Mouse (Mus musculus) urinary bladder, postnatal 14 days (tissue): ENCODE data around the gene Atp5f1.
"Not testable (repeated sequence)": the region's sequence is repeated elsewhere in the genome, so short reads cannot be mapped to it uniquely, and the experiment has no call there.

Experiments used
- DNase-seq: peaks from one replicate; pipeline ENCODE4 v3.0.0; 2021; ENCODE audit warnings: low spot score

Atp5f1 gene

DNA sequence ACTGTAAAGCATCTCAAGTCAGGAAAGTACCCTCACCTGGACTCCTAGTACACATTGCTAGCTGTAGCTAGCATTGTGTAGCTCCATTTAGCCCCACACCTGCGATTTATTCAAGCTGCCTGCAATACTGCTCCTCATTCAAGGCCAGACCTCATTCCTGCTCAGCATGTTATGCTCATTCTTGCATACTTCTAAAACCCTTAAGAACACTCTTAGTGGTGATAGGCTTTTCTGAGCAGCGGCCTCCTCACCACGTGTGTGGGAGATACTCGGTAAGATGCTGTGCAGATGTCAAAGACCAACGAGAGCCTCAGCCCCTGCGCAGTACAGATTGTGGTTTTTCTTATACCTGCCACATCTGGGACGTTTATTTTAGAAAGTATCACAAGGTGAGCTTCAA, 30.1 kb downstream of the Atp5f1 start:
- no peak for DNase-seq

DNA sequence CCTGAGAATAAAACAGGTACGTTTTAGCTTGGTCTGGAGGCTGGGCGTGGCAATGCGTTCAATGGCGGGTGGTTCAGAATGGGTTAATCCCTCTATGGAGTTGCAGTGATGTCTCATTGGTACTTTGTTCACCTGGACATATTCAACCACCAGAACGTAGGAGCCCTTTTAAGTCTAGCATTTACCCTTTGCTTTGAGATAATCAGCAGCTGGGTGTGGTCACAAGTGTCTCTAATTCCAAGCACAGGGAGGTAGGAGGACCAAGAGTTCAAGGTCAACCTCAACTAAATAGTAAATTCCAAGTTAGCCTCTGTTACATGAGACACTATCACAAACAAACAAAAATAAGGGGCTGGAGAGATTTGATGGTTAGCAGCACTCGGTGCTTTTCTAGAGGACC, 31.1 kb downstream of the Atp5f1 start:
- DNase-seq, result no peak

DNA sequence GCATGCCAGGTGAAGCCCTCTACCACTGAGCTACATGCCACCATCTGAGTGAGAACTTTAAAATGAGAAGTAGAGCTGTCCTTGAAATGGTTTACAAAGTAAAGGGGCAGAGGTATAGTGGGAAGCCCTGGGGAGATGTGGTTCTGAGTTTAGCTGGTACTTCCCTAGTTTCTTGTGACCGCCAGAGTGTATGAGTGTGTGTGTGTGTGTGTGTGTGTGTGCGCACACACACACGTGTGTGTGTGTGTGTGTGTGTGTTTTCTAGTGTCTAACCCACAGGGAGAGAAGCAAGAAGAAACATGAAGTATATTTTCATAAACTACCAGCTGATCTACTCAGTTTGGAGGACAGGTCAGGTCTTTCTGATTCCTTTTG, 31.7 kb downstream of the Atp5f1 start:
- DNase-seq, result no peak

- DNase-seq, result no peak
Measured at GRCm38 (mm10) chr3:105927561-105928194, 32.2 kb downstream of the Atp5f1 start.

- DNase-seq, result no peak
Measured at GRCm38 (mm10) chr3:105924616-105925015, 35.3 kb downstream of the Atp5f1 start.

DNA sequence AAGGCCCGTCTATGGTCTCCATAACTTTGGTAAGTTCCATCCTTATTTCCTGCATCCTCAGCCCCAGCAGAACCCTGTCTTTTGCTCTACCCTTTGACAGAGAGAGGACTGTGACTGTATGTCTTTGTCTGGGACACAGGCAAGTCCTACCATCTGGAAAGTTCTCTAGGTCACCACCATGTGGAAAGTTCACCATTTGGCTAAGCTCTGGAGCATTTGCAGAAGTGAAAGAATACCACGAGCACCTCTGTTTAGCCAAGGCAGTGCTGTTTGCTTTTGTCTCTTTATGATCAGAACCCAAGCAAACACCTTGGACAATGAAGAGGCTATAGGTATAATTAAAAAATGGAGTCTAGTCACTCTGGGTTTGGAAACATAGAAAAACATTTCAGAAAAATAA, 37.9 kb downstream of the Atp5f1 start:
- no peak for DNase-seq

DNA sequence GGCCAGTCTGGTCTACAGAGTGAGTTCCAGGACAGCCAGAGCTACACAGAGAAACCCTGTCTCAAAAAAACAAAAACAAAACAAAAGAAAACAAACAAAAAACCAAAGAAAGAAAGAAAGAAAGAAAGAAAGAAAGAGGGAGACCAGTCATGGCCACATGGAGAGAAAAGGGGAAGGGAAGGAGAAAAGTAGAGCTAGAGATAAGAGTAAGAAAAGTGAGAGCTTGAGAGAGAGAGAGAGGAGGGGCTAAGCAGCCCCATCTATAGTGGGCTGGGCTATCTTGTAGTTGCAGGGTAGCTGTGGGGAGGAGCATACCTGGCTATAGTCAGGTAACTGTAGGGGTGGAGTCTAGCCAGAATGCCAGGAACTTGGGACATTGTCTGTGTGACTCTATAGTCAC, 39.2 kb downstream of the Atp5f1 start:
- DNase-seq, result not testable (repeated sequence)

DNA sequence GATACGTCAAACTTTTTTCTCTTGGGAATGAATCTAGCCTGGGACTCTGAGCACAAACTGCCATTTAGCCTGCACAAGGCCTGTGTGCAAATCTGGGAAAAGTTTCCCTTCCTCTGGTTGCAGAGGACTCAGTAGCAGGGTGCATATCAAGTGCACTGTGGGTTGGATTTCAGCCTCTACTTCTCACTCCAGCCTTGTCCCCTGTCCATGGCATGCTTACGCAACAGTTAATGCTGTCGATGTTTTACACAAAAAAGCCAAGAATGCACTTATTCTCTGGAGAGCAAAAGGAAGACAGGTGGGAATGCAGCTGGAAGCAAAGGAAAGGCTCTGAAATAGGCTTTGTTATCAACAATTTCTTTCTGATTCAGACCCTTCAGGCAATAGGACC, 41.5 kb downstream of the Atp5f1 start:
- DNase-seq, result no peak

GRCm38 (mm10) chr3:105917656-105918354, 42.1 kb downstream of the Atp5f1 start:
- DNase-seq, result no peak

- not testable (repeated sequence) for DNase-seq
Measured at GRCm38 (mm10) chr3:105916455-105916854, 43.4 kb downstream of the Atp5f1 start.

GRCm38 (mm10) chr3:105915281-105915680, 44.6 kb downstream of the Atp5f1 start:
- DNase-seq, result no peak

DNA sequence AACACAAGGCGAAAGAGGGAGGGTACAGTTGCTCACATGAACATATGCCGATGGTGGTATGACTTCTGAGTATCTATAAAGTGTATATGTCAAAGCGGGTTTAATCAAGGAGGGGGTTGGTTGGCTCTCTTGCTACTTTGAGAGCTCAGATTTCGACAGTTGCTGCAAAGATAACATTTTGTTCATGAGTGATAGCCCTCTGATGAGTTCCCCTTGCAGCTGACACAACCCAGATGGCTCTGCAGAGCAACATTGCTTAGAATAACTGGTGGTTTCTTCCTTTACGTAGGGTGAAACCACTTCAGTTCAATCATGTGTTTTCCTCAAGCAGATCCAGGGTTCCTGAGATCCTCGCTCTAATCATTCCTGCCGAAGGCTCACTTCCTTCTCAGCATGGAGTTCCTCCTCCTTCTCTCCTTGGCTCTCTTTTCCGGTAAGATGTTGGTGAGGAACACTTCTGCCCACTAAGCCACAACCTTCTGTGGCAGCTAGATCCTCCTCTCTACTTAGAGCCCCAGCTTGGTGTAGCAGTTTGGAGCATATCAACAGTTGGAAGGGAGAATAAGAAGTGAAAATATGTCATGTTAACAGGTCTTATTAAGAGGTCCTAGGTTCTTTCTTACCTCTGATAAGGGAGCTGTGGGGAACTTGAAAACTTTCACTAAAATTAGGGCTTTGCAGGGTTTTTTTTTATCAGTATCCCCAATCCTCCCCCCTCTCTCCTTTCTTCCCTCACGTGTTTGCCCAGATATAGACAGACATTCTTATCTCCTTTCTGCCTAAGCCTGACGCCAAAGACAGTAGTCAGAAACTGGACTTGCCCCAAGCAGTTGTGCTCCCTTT, 45.8 kb downstream of the Atp5f1 start:
- DNase-seq, result no peak

DNA sequence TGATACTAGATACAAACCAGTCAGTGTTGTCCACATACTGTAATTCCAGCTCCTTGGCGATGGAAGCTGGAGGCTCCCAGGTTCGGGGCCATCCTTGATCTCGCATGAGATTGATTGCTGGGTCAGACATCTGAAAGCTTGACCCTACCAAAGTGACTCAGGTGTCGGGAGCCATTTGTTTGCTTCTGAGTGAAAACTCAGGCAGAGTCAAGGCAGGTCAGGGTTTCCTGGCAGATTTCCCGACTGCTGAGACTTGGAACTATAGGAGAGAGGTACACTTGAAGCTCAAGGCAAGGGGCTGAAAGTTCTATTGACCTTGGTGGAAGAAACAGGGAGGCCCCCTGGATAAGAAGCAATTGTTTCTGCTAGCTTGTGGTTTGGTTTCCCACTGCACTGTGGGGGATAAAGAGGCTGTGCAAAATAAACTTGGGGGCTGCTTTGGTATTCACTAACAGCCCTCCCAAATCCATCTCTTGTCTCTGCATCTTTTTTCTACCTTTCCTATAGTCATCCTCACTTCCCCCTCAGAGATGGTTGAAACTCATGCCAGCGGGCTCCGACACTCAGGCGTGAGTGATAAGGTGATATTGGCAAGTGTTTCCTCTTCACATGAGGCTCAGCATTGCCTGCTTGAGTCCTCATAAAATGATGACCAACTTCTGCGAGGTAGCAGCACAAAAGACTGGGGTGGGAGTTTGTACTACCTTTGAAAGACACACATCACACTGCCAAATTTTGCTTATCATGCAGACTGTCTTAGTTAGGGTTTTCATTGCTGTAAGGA, 47.6 kb downstream of the Atp5f1 start:
- DNase-seq, result no peak

- DNase-seq, result no peak
Measured at GRCm38 (mm10) chr3:105910519-105911190, 49.2 kb downstream of the Atp5f1 start.

DNA sequence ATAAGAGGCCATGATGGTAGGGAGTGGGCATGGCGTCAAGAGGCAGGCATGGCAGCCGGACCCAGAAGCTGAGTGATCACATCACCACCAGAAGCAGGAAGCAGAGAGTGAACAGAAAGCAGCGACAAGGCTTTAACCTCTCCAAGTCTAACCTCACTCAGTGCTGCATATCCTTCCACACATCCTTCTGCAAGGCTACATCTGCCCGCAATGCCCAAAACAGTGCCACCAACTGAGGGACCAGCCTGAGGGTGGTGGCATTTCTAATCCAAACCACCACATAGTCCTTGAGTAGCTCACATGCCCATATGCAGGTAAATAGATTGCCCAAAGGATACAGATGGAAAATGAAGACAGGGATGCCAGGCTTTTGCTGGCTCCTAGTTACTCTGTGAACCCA, 50.9 kb downstream of the Atp5f1 start:
- DNase-seq, result no peak

DNA sequence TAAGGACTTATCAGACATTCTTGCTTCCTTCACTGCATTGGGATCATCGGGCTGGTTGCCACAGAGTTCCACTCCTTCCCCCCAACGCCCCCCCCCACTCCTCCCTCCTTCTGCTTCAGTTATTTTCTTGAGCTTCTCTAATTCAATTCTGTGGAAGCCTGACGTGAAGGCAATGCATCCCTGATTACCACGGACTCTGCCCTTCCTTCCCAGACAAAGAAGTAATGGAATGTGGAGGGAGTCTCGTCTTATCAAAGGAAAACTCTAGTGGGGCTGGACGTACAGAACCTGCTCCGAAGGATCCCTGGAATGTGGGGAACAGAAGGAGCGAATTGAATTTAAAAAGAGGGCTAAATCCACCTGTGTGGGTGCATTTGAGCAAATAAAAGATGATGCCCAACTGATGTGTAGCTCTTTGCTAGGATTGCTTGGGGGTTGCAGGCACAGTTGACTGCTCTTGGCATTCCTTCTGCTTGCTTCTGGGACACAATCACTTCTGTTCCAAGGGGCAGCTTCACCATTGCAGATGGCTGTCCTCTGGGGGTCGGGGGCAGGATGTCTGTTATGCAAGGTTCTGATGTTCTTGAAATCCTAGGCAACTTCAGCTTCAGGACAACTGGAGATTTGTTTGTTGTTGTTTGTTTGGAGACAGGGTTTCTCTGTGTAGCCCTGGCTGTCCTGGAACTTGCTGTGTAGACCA, 51.8 kb downstream of the Atp5f1 start:
- DNase-seq, result no peak

GRCm38 (mm10) chr3:105904721-105905120, 55.2 kb downstream of the Atp5f1 start:
- DNase-seq, result no peak

DNA sequence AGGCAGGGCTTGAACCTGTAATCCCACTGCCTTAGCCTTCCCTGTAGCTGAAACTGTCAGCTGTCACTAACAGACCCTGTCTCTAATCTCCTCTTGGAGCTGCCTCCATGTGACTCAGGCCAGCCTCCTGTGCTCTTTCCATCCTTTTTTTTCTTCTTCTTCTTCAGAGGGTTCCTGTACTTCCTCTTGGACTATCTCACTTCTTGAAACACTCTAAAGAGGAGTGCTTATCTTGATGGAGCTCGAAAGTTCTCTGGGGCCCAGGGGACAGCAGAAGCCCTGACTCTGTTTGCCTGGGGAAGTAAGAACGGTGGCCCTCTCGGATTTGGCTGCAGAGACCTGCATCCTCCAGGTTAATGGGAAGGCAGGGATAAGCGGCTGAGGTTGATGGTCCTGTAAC, 55.7 kb downstream of the Atp5f1 start:
- no peak for DNase-seq

DNA sequence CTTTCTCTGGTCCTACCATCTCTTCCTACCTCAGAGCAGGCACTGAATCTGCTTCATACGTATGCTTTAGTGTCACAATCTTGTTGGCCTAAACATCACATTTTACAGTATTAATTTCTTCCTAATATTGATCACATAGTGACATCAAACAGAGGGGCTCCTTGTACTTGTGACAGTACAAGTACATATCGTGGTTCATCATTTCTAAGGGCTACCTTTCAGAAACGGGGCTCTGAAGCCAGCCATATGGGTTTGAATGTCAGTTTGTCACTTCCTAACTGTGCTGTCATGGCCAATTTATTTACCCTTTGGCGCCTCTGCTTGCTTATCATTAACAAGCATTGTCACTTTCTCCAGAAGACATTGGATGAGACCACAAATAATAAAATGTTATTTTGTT, 58.4 kb downstream of the Atp5f1 start:
- no peak for DNase-seq

DNA sequence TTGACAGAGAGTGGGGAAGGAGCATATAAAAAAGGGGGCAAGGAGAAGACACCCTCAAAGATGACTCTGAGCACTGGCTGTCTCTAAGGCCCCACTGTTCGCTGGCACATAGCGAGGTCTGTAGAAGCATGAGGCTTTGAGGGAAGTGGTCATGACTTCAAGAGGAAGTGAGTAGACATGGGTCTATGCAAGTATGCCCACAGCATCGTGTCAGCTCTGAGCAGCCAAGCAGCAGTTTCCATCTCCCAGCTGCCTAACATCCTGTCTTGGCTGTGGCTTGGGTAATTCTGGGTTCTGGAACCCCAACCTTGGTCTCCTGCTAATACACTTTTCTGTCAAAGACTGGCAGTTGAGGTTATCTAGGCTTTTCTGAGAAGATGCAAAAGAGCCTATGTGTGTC, 59.2 kb downstream of the Atp5f1 start:
- no peak for DNase-seq

GRCm38 (mm10) chr3:105900266-105900665, 59.6 kb downstream of the Atp5f1 start:
- no peak for DNase-seq
